Mouse (Mus musculus) neural tube, embryonic 13.5 days (tissue): ENCODE data around the gene Ephx1. TPM values are rescaled to one million over a fixed set of nuclear protein-coding genes. Genes with fewer than 3 reads are reported as not detected.
"Not testable (repeated sequence)": the region's sequence is repeated elsewhere in the genome, so short reads cannot be mapped to it uniquely, and the experiment has no call there.

Source experiments
- ATAC-seq: fragments of 200-750 bp; cut with Nextera tagmentation; 2 replicates; pipeline ENCODE4 v1.8.0; 2017; ENCODE audit warnings: low read depth, mild to moderate bottlenecking, moderate TSS enrichment, moderate library complexity
- H3K27ac ChIP-seq: fragments of 300-500 bp; sonication (generic); replicated peaks from 2 replicates; pipeline ENCODE4 v1.5.1; 2015; ENCODE audit warnings: moderate library complexity, mild to moderate bottlenecking, inconsistent platforms
- H3K27me3 ChIP-seq: fragments of 300-500 bp; sonication (generic); 2 replicates; pipeline ENCODE4 v1.6.1; 2015; ENCODE audit warnings: mild to moderate bottlenecking, inconsistent platforms
- H3K36me3 ChIP-seq: fragments of 300-500 bp; sonication (generic); 2 replicates; pipeline ENCODE4 v1.6.1; 2015; ENCODE audit warnings: mild to moderate bottlenecking, inconsistent platforms
- H3K4me1 ChIP-seq: fragments of 300-500 bp; sonication (generic); replicated peaks from 2 replicates; pipeline ENCODE4 v1.6.1; 2015; ENCODE audit warnings: inconsistent platforms
- H3K4me2 ChIP-seq: fragments of 300-500 bp; sonication (generic); 2 replicates; pipeline ENCODE4 v1.6.1; 2015; ENCODE audit warnings: inconsistent platforms, mild to moderate bottlenecking, moderate library complexity
- H3K4me3 ChIP-seq: fragments of 300-500 bp; sonication (generic); 2 replicates; pipeline ENCODE4 v1.5.1; 2015; ENCODE audit warnings: mild to moderate bottlenecking, inconsistent platforms
- H3K9ac ChIP-seq: fragments of 300-500 bp; sonication (generic); 2 replicates; pipeline ENCODE4 v1.6.1; 2015; ENCODE audit warnings: moderate library complexity, mild to moderate bottlenecking, inconsistent platforms
- H3K9me3 ChIP-seq: fragments of 300-500 bp; sonication (generic); 2 replicates; pipeline ENCODE4 v1.6.1; 2016; ENCODE audit warnings: inconsistent platforms
- WGBS: fragments of 180-500 bp; shearing (Covaris S2); methylation state at CpG from one replicate; pipeline ENCODE4 v1.1.7; 2015; 5-methylcytosine and 5-hydroxymethylcytosine counted together
- polyA plus RNA-seq: library from polyadenylated mRNA; unstranded; fragments of >200 nt; fragmentation: Nextera tagmentation; extraction: Ambion mirVana; gene quantifications from 2 replicates; pipeline ENCODE4 v1.2.1, GENCODE M21; 2015

Ephx1 gene
- polyA plus RNA-seq, 1 experiment from 2014 or later, result 6.0 TPM

GRCm38 (mm10) chr1:180941726-180942125 is 79.0 kb downstream of the Ephx1 start:
- ATAC-seq, result peak; percentile 12; the same call in 1 of the 2 replicates
- Histone ChIP-seq H3K27ac (no peak overlapping the region), H3K36me3 (no peaks in the 10 kb centered on the region), H3K9ac (peak overlapping the region; percentile 69), H3K27me3 (peaks cover 77% of the 10 kb centered on the region), H3K4me3 (peak overlapping the region; percentile 65), H3K4me2 (peak overlapping the region; percentile 97), H3K9me3 (no peaks in the 10 kb centered on the region), H3K4me1 (peaks cover 37% of the 10 kb centered on the region)
- 3% methylated on average over 18 of the region's 18 CpGs for WGBS

DNA sequence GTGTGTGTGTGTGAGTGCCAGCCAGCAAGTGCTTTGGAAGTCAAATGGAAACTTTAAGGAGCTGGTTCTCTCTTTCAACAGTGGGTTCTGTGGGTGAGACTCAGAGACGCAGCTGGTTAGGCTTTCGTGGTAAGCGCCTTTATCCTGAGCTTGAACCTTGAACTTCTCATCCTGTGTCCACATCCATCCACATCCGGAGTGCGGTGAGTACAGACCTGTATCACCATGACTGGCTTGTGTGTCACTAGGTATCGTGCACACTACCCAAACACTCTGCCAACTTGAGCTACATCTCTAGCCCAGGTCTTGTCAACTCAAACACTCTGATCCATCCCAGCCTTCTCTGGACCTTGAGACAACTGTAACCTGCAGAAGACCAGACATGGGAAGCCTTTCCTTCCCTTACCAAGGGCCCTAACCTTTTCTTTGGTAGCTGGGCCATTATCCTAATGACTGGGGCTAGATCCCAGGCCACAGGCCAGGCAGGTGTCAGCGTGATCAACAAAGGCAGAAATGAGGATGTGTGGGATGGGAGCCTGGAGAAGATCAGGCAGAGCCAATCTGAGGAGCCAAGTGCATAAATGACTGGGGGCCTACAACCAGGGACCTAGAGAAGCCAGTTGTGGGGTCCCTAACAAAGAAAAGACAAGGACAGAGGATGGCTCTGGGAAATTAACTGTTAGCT is 79.8 kb downstream of the Ephx1 start:
- Histone ChIP-seq H3K27ac (no peak overlapping the region), H3K9ac (no peak overlapping the region), H3K9me3 (no peaks in the 10 kb centered on the region), H3K4me1 (peaks cover 31% of the 10 kb centered on the region), H3K27me3 (peaks cover 85% of the 10 kb centered on the region), H3K4me2 (peak overlapping the region; percentile 97), H3K36me3 (no peaks in the 10 kb centered on the region), H3K4me3 (no peak overlapping the region)
- no peak for ATAC-seq
- WGBS, result 87% methylated on average over 7 of the region's 7 CpGs

- 84% methylated on average over 2 of the region's 2 CpGs for WGBS
- not testable (repeated sequence) for H3K36me3 ChIP-seq, H3K9ac ChIP-seq, H3K27ac ChIP-seq, H3K4me3 ChIP-seq, H3K4me2 ChIP-seq, ATAC-seq, H3K9me3 ChIP-seq
- peaks cover 90% of the 10 kb centered on the region for H3K27me3 ChIP-seq
- H3K4me1 ChIP-seq, result peaks cover 24% of the 10 kb centered on the region
These were observed 81.9 kb downstream of the Ephx1 start for GRCm38 (mm10) chr1:180938781-180939180.

- not testable (repeated sequence) for H3K4me3 ChIP-seq, ATAC-seq, H3K9ac ChIP-seq, H3K4me2 ChIP-seq, H3K9me3 ChIP-seq, H3K36me3 ChIP-seq, H3K27ac ChIP-seq
- WGBS, result 11% methylated on average over 13 of the region's 13 CpGs
- peaks cover 23% of the 10 kb centered on the region for H3K4me1 ChIP-seq
- H3K27me3 ChIP-seq, result peaks cover 88% of the 10 kb centered on the region
These were observed 83.1 kb downstream of the Ephx1 start for GRCm38 (mm10) chr1:180937631-180938030.

DNA sequence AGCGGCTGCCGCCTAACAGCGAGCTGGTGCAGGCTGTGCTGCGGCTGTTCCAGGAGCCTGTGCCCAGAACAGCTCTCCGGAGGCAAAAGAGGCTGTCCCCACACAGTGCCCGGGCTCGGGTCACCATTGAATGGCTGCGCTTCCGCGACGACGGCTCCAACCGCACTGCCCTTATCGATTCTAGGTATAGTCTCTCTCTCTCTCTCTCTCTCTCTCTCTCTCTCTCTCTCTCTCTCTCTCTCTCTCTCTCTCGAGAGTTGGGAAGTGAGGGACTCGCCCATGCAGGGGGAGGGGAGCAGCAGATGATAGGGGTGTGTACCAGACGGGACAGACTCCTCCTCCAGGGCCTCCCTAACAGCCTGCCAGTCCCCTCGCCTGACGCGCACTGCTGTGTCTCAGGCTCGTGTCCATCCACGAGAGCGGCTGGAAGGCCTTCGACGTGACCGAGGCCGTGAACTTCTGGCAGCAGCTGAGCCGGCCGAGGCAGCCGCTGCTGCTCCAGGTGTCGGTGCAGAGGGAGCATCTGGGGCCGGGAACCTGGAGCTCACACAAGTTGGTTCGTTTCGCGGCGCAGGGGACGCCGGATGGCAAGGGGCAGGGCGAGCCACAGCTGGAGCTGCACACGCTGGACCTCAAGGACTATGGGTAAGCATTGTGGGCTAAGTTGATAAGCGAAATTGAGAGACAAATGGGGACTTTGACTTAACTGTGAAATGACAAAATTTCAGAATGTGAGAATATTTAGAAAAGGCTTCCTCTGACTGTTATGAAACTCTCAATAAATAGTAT is 83.9 kb downstream of the Ephx1 start:
- WGBS, result 1% methylated on average over 38 of the region's 41 CpGs
- not testable (repeated sequence) for H3K27ac ChIP-seq, H3K36me3 ChIP-seq, H3K9me3 ChIP-seq, H3K9ac ChIP-seq
- peaks cover 15% of the 10 kb centered on the region for H3K4me1 ChIP-seq
- H3K4me2 ChIP-seq, result peak overlapping the region; percentile 46
- H3K4me3 ChIP-seq, result peak overlapping the region; percentile 25
- ATAC-seq, result peak; percentile 71; the same call in 1 of the 2 replicates
- peaks cover 80% of the 10 kb centered on the region for H3K27me3 ChIP-seq

GRCm38 (mm10) chr1:180934467-180935419 is 86.0 kb downstream of the Ephx1 start, which contains the start of gene Lefty1:
Gene Lefty1 (plus strand): TSS chr1:180935022.
- WGBS, result 8% methylated on average over 21 of the region's 21 CpGs
- Histone ChIP-seq H3K4me1 (peaks cover 12% of the 10 kb centered on the region), H3K9ac (no peak within 1 kb of the TSS), H3K4me2 (no peak within 1 kb of the TSS), H3K4me3 (no peak within 1 kb of the TSS), H3K27ac (no peak within 1 kb of the TSS), H3K36me3 (no peaks in the 10 kb centered on the region), H3K9me3 (no peaks in the 10 kb centered on the region), H3K27me3 (peaks cover 60% of the 10 kb centered on the region)
- no peak for ATAC-seq

DNA sequence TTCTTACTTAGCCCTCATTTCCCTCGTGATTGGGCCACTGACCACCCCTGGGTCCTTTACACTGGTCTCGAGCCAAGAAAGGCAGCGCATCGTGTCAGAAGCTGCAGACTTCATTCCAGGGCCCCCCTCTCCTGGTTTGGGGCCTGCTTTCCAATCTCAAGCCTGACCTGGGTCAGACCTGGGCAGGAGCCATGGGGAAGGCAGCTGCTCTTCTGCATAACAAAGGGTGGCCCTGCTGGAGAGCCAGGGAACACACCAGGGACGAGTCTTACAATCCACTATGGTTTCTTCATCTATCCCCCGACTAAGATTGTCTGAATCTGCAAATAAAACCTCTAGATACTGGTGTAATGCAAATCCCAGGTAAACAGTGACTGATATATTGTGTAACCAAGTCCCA is 87.0 kb downstream of the Ephx1 start:
- Histone ChIP-seq H3K4me1 (peaks cover 12% of the 10 kb centered on the region), H3K27ac (no peak overlapping the region), H3K4me3 (no peak overlapping the region), H3K4me2 (no peak overlapping the region), H3K9ac (no peak overlapping the region), H3K9me3 (no peaks in the 10 kb centered on the region), H3K36me3 (no peaks in the 10 kb centered on the region), H3K27me3 (peaks cover 59% of the 10 kb centered on the region)
- 15% methylated on average over 6 of the region's 6 CpGs for WGBS
- ATAC-seq, result no peak

DNA sequence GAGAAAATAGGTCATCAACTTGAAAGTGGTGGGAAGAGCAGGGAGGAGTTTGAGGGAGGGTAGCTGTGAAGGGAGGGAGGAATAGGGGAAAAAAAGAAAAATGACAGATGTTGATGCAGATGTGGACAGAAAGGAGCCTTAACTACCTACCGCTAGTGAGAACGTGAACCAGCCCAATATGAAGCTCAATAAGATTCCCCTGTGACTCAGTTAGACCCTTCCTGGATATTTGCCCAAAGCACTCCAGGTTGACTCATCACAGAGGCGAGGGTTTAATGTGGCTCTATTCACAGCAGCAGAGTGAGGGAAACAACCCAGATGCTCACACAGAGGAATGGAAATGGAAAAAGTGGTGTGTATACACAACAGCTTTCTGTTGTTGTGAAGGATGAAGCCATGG is 89.6 kb downstream of the Ephx1 start:
- no peak overlapping the region for H3K4me2 ChIP-seq
- H3K9me3 ChIP-seq, result no peaks in the 10 kb centered on the region
- 55% methylated on average over 3 of the region's 3 CpGs for WGBS
- H3K9ac ChIP-seq, result no peak overlapping the region
- H3K27ac ChIP-seq, result no peak overlapping the region
- no peaks in the 10 kb centered on the region for H3K36me3 ChIP-seq
- ATAC-seq, result no peak
- peaks cover 33% of the 10 kb centered on the region for H3K27me3 ChIP-seq
- H3K4me1 ChIP-seq, result peaks cover 8% of the 10 kb centered on the region
- no peak overlapping the region for H3K4me3 ChIP-seq

DNA sequence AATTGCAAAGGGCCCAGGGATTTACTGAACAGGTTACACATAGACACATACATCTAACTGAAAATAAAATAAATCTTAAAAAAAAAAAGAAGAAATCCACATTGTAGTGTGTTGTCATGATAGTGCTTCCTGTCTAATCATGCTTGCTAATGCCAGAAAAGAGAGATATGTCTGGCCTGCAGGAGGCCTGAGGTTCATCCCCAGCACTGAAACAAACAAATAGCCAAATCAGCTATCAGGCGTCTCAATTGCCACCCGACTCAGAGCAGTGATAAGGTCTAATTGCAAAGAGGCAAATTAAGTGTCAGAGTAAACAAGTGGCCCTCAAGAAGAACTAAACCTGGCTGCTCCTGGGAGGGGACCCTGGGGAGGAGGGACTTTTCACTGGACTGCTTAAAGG is 91.1 kb downstream of the Ephx1 start:
- ATAC-seq, result no peak
- peaks cover 8% of the 10 kb centered on the region for H3K4me1 ChIP-seq
- H3K9me3 ChIP-seq, result no peaks in the 10 kb centered on the region
- no peak overlapping the region for H3K9ac ChIP-seq
- H3K4me3 ChIP-seq, result no peak overlapping the region
- peaks cover 18% of the 10 kb centered on the region for H3K27me3 ChIP-seq
- no peak overlapping the region for H3K4me2 ChIP-seq
- WGBS, result 52% methylated on average over 2 of the region's 2 CpGs
- H3K36me3 ChIP-seq, result no peaks in the 10 kb centered on the region
- H3K27ac ChIP-seq, result no peak overlapping the region

DNA sequence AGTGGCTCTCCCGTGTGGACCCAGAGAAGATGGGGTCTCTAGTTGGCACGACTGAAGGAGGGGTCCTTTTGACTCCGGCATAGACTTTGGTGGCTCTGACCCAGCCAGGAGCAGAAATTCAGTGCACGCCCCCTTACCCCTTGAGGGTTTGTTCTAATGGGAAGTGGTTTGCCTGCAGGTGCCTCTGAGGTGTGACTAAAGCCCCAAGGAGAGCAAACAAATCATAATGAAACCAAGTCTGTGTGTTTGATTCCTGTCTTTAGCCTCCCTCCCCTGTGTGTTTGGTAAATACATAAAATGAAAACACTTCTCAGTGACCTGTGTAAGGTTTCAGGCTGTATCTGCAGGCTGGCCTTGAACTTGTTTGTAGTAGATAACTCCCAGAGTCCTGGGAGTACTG is 94.4 kb downstream of the Ephx1 start:
- no peak overlapping the region for H3K4me2 ChIP-seq
- no peaks in the 10 kb centered on the region for H3K4me1 ChIP-seq
- WGBS, result 76% methylated on average over 4 of the region's 4 CpGs

More for the DNA sequence above, 94.4 kb downstream of the Ephx1 start:
- Histone ChIP-seq H3K27me3 (no peaks in the 10 kb centered on the region), H3K9ac (no peak overlapping the region), H3K9me3 (no peaks in the 10 kb centered on the region), H3K36me3 (no peaks in the 10 kb centered on the region), H3K4me3 (no peak overlapping the region), H3K27ac (no peak overlapping the region)
- ATAC-seq, result no peak
